Mouse (Mus musculus) midbrain, postnatal 0 days (tissue): ENCODE measurements around the gene Col6a1. TPM values are rescaled to one million over a fixed set of nuclear protein-coding genes. Genes with fewer than 3 reads are reported as not detected.

Source experiments
- ATAC-seq: fragments of 200-750 bp; cut with Nextera tagmentation; 2 replicates; pipeline ENCODE4 v1.8.0; 2017; ENCODE audit warnings: moderate number of reproducible peaks, mild to moderate bottlenecking, moderate TSS enrichment, moderate library complexity; ENCODE audit not compliant: low FRiP score
- DNase-seq: peaks from one replicate; pipeline ENCODE4 v3.0.0-alpha.2; 2015; ENCODE audit warnings: low spot score
- H3K27ac ChIP-seq: fragments of 300-500 bp; sonication (generic); 2 replicates; pipeline ENCODE4 v1.5.1; 2014; ENCODE audit warnings: low read depth, mild to moderate bottlenecking, low read length, mixed read lengths
- H3K27me3 ChIP-seq: fragments of 300-500 bp; sonication (generic); 2 replicates; pipeline ENCODE4 v1.6.1; 2014; ENCODE audit warnings: low read length, control low read depth, mixed read lengths; ENCODE audit not compliant: insufficient read depth
- H3K36me3 ChIP-seq: fragments of 300-500 bp; sonication (generic); 2 replicates; pipeline ENCODE4 v1.6.1; 2014; ENCODE audit warnings: low read length, control low read depth, mixed read lengths; ENCODE audit not compliant: insufficient read depth
- H3K4me1 ChIP-seq: fragments of 300-500 bp; sonication (generic); 2 replicates; pipeline ENCODE4 v1.6.1; 2014; ENCODE audit warnings: mild to moderate bottlenecking, control low read depth, antibody characterized with exemption, low read length, mixed read lengths; ENCODE audit not compliant: insufficient read depth
- H3K4me2 ChIP-seq: fragments of 300-500 bp; sonication (generic); 2 replicates; pipeline ENCODE4 v1.6.1; 2014; ENCODE audit warnings: low read depth, mild to moderate bottlenecking, low read length, mixed read lengths; ENCODE audit not compliant: poor library complexity, severe bottlenecking
- H3K4me3 ChIP-seq: fragments of 300-500 bp; sonication (generic); 2 replicates; pipeline ENCODE4 v1.5.1; 2014; ENCODE audit warnings: low read depth, mild to moderate bottlenecking, low read length, moderate library complexity
- H3K9ac ChIP-seq: fragments of 300-500 bp; sonication (generic); replicated peaks from 2 replicates; pipeline ENCODE4 v1.6.1; 2014; ENCODE audit warnings: mild to moderate bottlenecking, low read length, moderate library complexity, mixed read lengths; ENCODE audit not compliant: poor library complexity, severe bottlenecking
- H3K9me3 ChIP-seq: fragments of 300-500 bp; sonication (generic); 2 replicates; pipeline ENCODE4 v1.6.1; 2016; ENCODE audit warnings: low read length, control low read depth
- CTCF ChIP-seq: IDR thresholded peaks from 2 replicates; pipeline ENCODE4 v1.5.1; 2016; ENCODE audit warnings: antibody characterized with exemption, mild to moderate bottlenecking
- WGBS: fragments of 180-500 bp; shearing (Covaris S2); extraction: QIAGEN DNeasy Blood & Tissue Kit; methylation state at CpG from one replicate; pipeline ENCODE4 v1.1.7; 2014; 5-methylcytosine and 5-hydroxymethylcytosine counted together
- polyA plus RNA-seq: library from polyadenylated mRNA; unstranded; fragments of >200 nt; fragmentation: Nextera tagmentation; extraction: Ambion mirVana; gene quantifications from 2 replicates; pipeline ENCODE4 v1.2.1, GENCODE M21; 2015
- total RNA-seq: library from RNA; depleted of rRNA; stranded (reverse); fragments of >200 nt; gene quantifications from 2 replicates; pipeline ENCODE4 v1.2.3, GENCODE M21; 2014

Col6a1 gene
- total and polyA plus RNA-seq, 2 experiments from 2014 or later: 21.7 to 32.7 TPM

DNA sequence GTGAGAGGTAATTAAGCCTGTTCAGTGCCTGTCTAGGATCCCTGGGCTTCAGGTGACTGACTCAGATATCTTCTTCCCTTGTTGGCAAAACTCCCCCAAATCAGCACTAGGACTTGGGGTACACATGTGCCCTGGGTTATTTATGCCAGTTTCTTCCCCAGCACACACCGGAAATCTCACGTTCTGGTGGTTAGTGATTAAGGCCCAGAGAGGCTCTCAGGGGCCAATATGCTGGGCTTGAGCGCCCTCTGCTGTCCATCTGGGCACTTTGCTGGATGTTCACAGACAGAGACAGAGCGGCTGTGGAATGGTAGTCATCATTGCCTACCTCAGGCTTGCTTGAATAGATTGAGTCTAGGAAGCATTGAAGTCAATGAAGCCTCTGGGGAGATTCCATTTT is 9.0 kb upstream of the Col6a1 start:
- Histone ChIP-seq H3K9ac (no peak overlapping the region; the same call in 1 of the 2 replicates), H3K27ac (no peak overlapping the region), H3K27me3 (no peaks in the 10 kb centered on the region), H3K36me3 (no peaks in the 10 kb centered on the region), H3K4me3 (no peak overlapping the region), H3K9me3 (no peaks in the 10 kb centered on the region), H3K4me1 (peaks cover 10% of the 10 kb centered on the region; the same call in 1 of the 2 replicates), H3K4me2 (no peak overlapping the region)
- peak; percentile 60 for ATAC-seq
- WGBS: 6% methylated on average over 4 of the region's 4 CpGs
- DNase-seq: peak; percentile 88
- peak; percentile 91 for TF ChIP-seq CTCF

DNA sequence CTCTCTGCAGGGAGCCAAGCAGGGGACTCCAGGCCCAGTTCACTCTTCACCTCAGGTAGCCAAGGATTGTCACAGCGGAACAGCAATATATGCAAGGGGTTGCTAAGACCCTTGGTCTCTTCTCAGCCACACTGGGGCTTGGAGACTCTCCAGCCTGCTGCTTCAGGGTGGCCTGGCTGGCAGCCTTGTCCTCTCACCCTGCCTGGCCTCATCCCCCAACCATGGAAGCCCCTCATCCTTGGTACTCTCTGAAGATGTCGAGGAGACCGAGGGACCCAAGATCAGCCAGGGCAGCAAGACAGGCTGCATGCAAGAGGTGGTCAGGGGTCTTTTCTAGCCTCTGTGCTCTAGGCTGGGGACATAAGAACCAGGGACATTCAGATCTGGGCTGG is 7.7 kb upstream of the Col6a1 start:
- Histone ChIP-seq H3K9ac (0 out of 2 replicates have a peak overlapping the region, but pooled peaks have one; percentile 29), H3K4me3 (peak overlapping the region; percentile 3; the same call in 1 of the 2 replicates), H3K4me1 (peaks cover 10% of the 10 kb centered on the region; the same call in 1 of the 2 replicates), H3K4me2 (peak overlapping the region; percentile 33), H3K27ac (no peak overlapping the region), H3K9me3 (no peaks in the 10 kb centered on the region), H3K27me3 (no peaks in the 10 kb centered on the region), H3K36me3 (no peaks in the 10 kb centered on the region)
- DNase-seq: no peak
- ATAC-seq: no peak
- TF ChIP-seq CTCF: no peak
- 38% methylated on average over 3 of the region's 3 CpGs for WGBS

DNA sequence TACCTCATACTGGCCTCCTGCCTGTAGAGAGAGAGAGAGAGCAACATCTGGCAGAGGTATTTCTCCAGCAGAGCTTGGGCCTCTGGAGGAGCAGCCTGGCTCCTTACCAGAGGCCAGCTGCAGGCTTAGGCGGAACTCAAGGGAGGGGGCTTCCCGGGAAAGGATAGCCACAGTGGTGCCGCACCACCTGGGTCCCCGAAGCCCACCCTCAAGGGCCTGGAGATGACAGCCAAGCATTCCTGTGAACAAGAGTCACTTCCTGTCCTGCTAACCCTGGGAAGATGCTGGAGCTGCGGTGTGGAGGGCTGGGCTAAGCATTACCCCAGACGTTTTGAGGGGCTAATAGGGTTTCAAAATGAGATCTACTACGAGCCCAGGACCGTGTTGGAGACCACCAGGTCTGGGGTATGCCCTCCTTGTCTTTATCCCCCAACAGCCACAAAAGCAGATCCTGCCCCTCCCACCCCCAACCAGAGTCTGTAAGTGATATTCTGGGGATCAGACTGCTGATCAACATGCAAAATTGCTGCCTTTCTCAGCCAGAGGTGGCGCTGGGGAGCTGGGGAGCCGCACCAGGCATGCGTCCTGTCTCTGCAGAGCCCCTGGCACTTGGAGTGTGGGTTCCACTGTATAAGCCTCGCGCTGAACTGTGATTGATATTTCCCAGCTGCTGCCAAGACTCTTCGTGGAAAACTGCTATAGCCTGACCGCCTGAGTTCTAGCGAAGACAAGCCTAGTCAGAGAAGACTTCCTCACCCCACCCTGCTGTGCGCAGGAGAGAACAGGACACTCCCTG is 7.1 kb upstream of the Col6a1 start:
- 12% methylated on average over 17 of the region's 17 CpGs for WGBS
- DNase-seq: peak; percentile 86
- no peaks in the 10 kb centered on the region for H3K9me3 ChIP-seq
- TF ChIP-seq CTCF: peak; percentile 87
- no peaks in the 10 kb centered on the region for H3K27me3 ChIP-seq
- H3K4me1 ChIP-seq: peaks cover 10% of the 10 kb centered on the region; the same call in 1 of the 2 replicates
- peak overlapping the region; percentile 33 for H3K4me2 ChIP-seq
- peak; percentile 81 for ATAC-seq
- no peaks in the 10 kb centered on the region for H3K36me3 ChIP-seq
- H3K27ac ChIP-seq: peak overlapping the region; percentile 38; the same call in 1 of the 2 replicates
- H3K9ac ChIP-seq: 0 out of 2 replicates have a peak overlapping the region, but pooled peaks have one; percentile 29
- H3K4me3 ChIP-seq: peak overlapping the region; percentile 3; the same call in 1 of the 2 replicates

DNA sequence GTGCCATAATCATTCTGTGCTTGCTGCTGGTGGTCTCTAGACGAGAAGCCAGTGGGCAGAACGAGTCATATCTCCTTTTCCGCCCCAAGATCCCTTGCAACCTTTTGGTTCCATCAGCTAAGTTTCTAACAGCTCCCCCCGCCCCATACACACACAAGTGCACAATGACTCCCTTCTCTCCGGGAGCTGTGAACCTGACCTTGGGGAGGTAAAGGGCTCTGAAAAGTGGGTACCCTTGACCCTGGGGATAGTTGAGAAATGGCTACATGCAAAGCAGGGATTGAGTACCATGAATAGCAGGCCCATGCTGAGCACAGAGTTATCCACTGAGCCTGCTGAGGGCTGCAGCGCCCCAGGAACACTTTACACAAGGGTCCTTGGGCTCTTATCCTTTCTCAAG is 6.4 kb upstream of the Col6a1 start:
- H3K9ac ChIP-seq: 0 out of 2 replicates have a peak overlapping the region, but pooled peaks have one; percentile 8
- H3K27ac ChIP-seq: no peak overlapping the region
- H3K36me3 ChIP-seq: no peaks in the 10 kb centered on the region
- no peaks in the 10 kb centered on the region for H3K9me3 ChIP-seq
- no peak for ATAC-seq
- TF ChIP-seq CTCF: no peak
- DNase-seq: no peak
- peaks cover 10% of the 10 kb centered on the region; the same call in 1 of the 2 replicates for H3K4me1 ChIP-seq
- H3K4me2 ChIP-seq: no peak overlapping the region
- 75% methylated on average over 6 of the region's 6 CpGs for WGBS
- no peaks in the 10 kb centered on the region for H3K27me3 ChIP-seq
- no peak overlapping the region for H3K4me3 ChIP-seq

DNA sequence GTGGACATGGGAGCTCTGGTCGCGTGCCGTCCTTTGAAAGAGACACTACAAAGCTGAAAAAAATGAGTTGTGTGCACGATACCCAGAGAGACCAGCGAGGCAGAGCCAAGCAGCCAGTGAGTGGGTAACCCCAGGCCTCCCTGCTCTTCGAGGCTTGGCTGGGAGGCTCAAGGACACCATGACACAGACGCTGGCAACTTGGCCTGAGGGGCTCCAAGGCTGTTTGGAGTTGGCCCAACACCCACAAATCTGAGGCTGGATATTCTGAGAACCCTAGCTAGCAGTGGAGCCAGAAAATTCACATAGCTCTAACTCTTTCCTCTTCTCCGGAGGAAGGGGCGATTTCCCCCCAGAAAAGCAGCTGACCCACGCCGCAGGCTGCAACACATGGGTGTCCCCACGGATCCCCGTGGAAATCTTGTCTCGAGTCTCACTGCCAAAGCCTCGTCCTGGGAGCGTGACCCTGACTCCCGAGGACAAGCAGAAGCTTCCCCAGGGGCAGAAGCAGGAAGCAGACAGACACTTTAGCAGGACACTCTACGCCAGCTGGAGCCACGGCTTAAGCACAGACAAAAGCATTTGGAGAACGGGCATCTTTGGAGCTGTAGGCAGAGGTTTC is 5.8 kb upstream of the Col6a1 start:
- H3K9ac ChIP-seq: no peak overlapping the region
- H3K4me3 ChIP-seq: no peak overlapping the region
- DNase-seq: no peak
- H3K27me3 ChIP-seq: no peaks in the 10 kb centered on the region
- ATAC-seq: no peak
- H3K9me3 ChIP-seq: no peaks in the 10 kb centered on the region
- no peaks in the 10 kb centered on the region for H3K36me3 ChIP-seq
- 68% methylated on average over 20 of the region's 20 CpGs for WGBS
- H3K27ac ChIP-seq: no peak overlapping the region
- no peak overlapping the region for H3K4me2 ChIP-seq
- TF ChIP-seq CTCF: no peak
- H3K4me1 ChIP-seq: peaks cover 10% of the 10 kb centered on the region; the same call in 1 of the 2 replicates
